Mouse (Mus musculus) urinary bladder, postnatal 36 days (tissue): Measurements from ENCODE around the gene Vasp.

Experiments
- DNase-seq, 2 experiments: peaks; one replicate each; pipeline ENCODE4 v3.0.0; 2022; ENCODE audit warnings: low spot score in 2 of 2, mixed read lengths in 1 of 2

Vasp gene

GRCm38 (mm10) chr7:19210010-19210409 lies 61.6 kb downstream of the Vasp start:
- no peak for DNase-seq

GRCm38 (mm10) chr7:19209494-19209893 lies 62.1 kb downstream of the Vasp start:
- DNase-seq: no peak

GRCm38 (mm10) chr7:19208944-19209472 lies 62.6 kb downstream of the Vasp start:
- no peak for DNase-seq

GRCm38 (mm10) chr7:19208201-19208910 lies 63.3 kb downstream of the Vasp start:
- DNase-seq: no peak
